Mouse (Mus musculus) ovary, adult 10 weeks (tissue): ENCODE data around the gene 1700080E11Rik. TPM values are rescaled to one million over a fixed set of nuclear protein-coding genes. Genes with fewer than 3 reads are reported as not detected.

Experiments used
- polyA plus RNA-seq: library from polyadenylated mRNA; stranded (reverse); fragments of 350-450 nt; fragmentation: Illumina TruSeq; extraction: RNeasy Lipid Tissue Mini Kit (QIAGEN cat#74804); gene quantifications from one replicate; pipeline ENCODE4 v1.2.3, GENCODE M21; 2014

1700080E11Rik gene
- polyA plus RNA-seq, result not detected

DNA sequence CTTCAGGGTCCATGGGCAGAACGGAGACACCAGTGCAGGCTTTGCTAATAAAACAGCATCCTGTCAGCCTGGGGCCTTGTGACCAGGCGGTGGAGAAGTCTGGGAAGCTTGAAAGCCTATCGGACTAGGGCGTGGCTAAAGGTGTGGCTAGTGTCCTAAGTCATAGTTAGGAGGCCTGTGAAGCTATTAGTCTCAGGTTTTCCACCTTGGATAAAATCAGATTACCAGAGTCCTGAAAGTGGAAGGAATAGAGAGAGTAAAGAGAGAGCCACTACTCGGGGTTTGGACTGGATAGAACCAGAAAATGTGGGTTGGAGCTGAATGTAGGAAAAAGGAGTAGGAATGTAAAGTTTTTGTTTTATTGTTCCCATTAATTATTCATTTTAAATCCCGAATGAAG lies at the start of gene 1700080E11Rik:
1700080E11Rik (minus strand) TSS at position 101 of the 400 bp plus-strand sequence.

DNA sequence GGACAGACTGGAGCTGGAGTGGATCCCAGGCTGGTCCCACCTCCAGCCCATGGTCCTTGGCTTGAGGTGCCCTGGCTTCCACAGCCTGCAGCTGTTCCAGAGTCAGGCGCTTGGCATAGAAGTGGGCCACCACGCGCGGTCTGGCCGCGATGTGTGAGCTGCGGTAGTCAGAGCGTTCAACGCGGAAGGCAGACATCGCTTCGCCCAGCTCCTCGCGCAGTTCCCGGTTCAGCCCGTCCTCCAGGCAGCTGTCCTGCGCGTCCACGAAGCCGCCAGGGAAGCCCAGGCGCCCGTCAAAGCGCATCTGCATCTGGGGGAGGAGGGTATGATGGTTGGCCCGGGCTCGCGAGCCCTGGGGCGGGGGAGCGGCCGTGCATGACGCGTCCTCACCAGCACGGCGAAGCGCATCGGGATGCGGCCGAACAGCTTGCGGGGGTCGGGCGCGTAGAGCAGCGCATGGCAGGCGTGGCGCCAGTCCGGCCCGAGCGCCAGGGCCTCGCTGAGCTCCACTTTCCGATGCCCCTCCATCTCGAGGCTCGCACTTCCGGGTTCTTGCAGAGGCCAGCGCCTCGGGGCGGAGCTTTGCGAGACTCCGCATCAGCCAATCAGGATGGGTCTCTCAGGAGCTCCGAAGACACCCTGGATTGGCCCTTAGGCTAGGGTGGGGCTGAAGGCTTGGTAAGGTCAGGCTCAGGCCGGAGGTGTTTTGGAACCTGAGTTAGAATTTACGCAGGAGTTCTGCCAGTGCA lies 13.5 kb downstream of the 1700080E11Rik start, which contains the start of gene Nudt16:
Nudt16 (minus strand) TSS at position 572 of the 749 bp plus-strand sequence.

Other genes with a start within 250 kb of the 1700080E11Rik start
- gene Mrpl3, start 91.9 kb downstream of the 1700080E11Rik start, polyA plus RNA-seq, result 106 TPM
- gene Nudt16, start 13.3 kb downstream of the 1700080E11Rik start, polyA plus RNA-seq, result 12.1 TPM